Mouse (Mus musculus) small intestine, adult 2 months (tissue): ENCODE results near the gene Kirrel3. TPM values are rescaled to one million over a fixed set of nuclear protein-coding genes. Genes with fewer than 3 reads are reported as not detected.
A peak's percentile ranks its signal among the peaks of the same experiment; 100 is the strongest.

Experiments
- H3K27ac ChIP-seq: fragments of 200-500 bp; 2 replicates; pipeline ENCODE4 v1.5.1; 2012; ENCODE audit warnings: low read depth, low read length, control low read depth, inconsistent platforms; ENCODE audit not compliant: insufficient read depth
- H3K27me3 ChIP-seq: fragments of 200-500 bp; 2 replicates; pipeline ENCODE4 v1.6.1; 2012; ENCODE audit warnings: mild to moderate bottlenecking, moderate library complexity, low read length, inconsistent platforms; ENCODE audit not compliant: control insufficient read depth, insufficient read depth
- H3K36me3 ChIP-seq: fragments of 200-500 bp; 2 replicates; pipeline ENCODE4 v1.6.1; 2012; ENCODE audit warnings: mild to moderate bottlenecking, low read length, control low read depth, inconsistent platforms; ENCODE audit not compliant: control insufficient read depth, insufficient read depth
- H3K4me1 ChIP-seq: fragments of 200-500 bp; 2 replicates; pipeline ENCODE4 v1.6.1; 2012; ENCODE audit warnings: low read length, inconsistent platforms, mixed read lengths; ENCODE audit not compliant: control insufficient read depth, insufficient read depth, insufficient read length
- H3K4me3 ChIP-seq: fragments of 200-500 bp; 2 replicates; pipeline ENCODE4 v1.5.1; 2012; ENCODE audit warnings: low read depth, mild to moderate bottlenecking, control low read depth, inconsistent platforms, low read length, moderate library complexity
- CTCF ChIP-seq: fragments of 200-500 bp; IDR thresholded peaks from 2 replicates; pipeline ENCODE4 v1.5.1; 2012; ENCODE audit warnings: low read depth, mild to moderate bottlenecking, control low read depth, inconsistent platforms, low read length, moderate library complexity, mixed read lengths; ENCODE audit not compliant: insufficient replicate concordance, insufficient read length; ENCODE audit errors: extremely low read depth
- POLR2A ChIP-seq: fragments of 200-500 bp; IDR thresholded peaks from 2 replicates; pipeline ENCODE4 v1.6.1; 2012; ENCODE audit warnings: low read depth, mild to moderate bottlenecking, control low read depth, inconsistent platforms, low read length, moderate library complexity
- WGBS: fragments of 180-500 bp; shearing (Covaris S2); methylation state at CpG from one replicate; pipeline ENCODE4 v1.1.7; 2018; 5-methylcytosine and 5-hydroxymethylcytosine counted together
- polyA plus RNA-seq: library from polyadenylated mRNA; depleted of rRNA; stranded (reverse); fragments of >200 nt; gene quantifications from 2 replicates; pipeline ENCODE4 v1.2.3, GENCODE M21; 2012

Gene Kirrel3
- polyA plus RNA-seq, 1 experiment: 0.22 TPM

DNA sequence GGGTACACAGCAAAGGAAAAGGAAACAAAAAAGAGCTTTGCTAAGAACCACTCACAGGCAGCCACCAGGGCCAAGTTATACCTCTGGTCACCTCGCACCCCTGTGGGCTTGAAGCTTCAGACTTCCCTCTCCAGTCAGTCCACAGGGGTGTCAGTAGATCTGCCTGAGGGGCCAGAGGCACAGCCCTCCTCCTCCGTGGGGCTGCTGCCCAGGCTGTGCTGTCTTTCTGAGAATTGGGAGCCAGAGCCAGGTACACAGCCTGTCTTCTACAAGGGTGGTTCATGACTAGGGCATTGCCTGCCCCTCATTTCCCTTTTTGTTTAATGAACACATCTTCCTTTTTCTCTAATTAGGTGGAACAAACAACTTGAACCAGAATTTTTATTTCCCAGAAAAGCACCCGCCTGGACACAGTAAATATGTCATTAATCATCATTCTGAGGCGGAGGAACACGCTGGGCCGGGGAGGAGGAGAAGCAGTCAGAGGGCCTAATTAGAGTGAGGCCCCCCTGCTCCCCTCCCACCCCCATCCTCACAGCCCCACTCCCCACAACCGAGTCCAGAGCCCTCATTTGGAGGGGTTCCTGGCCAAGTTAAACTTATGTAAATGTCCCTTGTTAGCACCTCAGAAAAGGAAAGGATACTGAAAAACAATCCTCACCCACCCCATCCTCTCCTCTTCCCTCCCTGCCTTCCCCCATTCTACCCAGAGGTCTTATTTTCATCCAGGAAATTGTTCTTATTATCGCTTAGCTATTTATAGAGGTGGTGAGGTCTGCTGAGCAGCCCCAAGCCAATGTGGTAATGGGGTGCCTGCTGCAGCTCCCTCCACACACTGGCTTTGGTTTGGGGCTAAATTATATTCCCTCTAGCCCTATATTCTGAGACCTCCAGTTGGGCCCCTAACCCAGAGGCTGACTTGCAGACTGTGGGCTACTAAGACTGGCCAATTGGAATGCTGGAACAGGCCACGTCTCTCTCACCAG is 512.5 kb downstream of the Kirrel3 start:
- Histone ChIP-seq H3K4me3 (no peak overlapping the region), H3K27me3 (peaks cover 9% of the 10 kb centered on the region), H3K27ac (no peak overlapping the region), H3K36me3 (no peaks in the 10 kb centered on the region), H3K4me1 (peaks cover 9% of the 10 kb centered on the region; the same call in 1 of the 2 replicates)
- no peak for TF ChIP-seq POLR2A
- no peak for TF ChIP-seq CTCF
- 64% methylated on average over 9 of the region's 9 CpGs for WGBS

DNA sequence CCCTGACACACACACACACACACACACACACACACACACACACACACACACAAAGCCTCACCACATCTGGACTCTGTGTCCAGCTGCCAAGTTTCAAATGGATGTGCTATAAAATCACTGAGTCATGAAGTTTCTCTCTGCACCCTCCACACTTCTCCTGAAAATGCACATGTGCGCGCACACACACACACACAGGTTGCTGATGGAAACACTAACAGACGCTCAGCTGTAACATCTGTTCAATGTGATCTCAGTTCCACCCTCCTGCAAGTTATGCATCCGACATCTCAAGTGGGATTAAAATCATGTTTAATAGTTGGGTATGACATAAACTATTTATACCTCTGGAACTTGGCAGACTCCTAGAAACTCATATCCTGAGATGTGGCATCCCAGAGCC is 518.4 kb downstream of the Kirrel3 start:
- Histone ChIP-seq H3K27ac (no peak overlapping the region), H3K36me3 (no peaks in the 10 kb centered on the region), H3K4me3 (no peak overlapping the region), H3K4me1 (no peaks in the 10 kb centered on the region), H3K27me3 (peaks cover 3% of the 10 kb centered on the region)
- 79% methylated on average over 4 of the region's 4 CpGs for WGBS
- no peak for TF ChIP-seq CTCF
- TF ChIP-seq POLR2A: no peak

DNA sequence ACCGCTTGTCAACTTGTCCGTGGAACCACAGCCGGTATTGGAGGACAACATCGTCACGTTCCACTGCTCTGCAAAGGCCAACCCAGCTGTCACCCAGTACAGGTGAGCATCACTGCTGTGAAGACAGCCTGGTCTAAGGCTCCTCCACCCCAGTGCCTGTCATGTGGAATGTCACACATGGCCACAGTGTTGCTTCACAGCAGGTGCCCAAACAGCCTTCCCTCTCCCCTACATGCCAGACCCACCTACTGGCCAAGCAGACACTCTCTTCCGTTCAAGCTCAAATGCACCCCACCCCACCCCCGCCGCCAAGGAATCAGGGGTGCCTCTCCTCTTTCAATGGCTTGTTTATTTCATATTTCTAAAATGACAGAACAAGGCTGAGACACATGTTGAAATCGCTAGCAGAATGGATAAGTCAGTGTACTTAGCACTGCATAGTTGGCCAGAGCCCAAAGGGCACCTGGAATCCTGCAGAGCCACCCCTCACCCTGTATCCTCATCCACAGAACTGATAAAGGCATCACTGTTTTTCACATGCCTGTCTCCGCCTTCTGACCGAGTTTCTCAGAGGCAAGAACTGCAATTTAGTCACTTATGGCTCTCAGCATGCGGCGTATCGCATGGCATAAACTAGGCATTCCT is 522.1 kb downstream of the Kirrel3 start:
- 65% methylated on average over 14 of the region's 14 CpGs for WGBS
- peaks cover 3% of the 10 kb centered on the region for H3K27me3 ChIP-seq
- H3K27ac ChIP-seq: no peak overlapping the region
- no peak for TF ChIP-seq POLR2A
- no peak for TF ChIP-seq CTCF
- H3K4me3 ChIP-seq: no peak overlapping the region
- no peaks in the 10 kb centered on the region for H3K4me1 ChIP-seq
- no peaks in the 10 kb centered on the region for H3K36me3 ChIP-seq

DNA sequence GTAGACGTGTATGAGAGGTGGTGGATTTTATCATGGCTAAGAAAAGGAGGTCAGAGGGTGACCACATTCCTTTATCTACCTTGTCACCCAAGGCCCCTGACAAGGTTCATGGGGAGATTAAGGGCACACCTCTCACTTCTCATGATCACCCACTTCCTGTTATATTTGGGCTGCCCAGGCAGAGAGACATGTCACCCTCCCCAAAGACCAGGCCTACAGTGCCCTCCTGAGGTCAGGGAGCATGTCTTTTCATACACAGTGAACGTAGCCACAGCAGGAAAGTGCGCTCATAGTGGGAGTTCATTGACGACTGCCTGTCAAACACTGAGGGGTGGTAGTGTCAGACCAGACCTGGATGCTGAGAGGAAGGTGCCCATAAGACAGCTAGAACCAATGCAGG is 531.1 kb downstream of the Kirrel3 start:
- no peak overlapping the region for H3K4me3 ChIP-seq
- peaks cover 6% of the 10 kb centered on the region for H3K4me1 ChIP-seq
- peaks cover 8% of the 10 kb centered on the region for H3K27me3 ChIP-seq
- H3K27ac ChIP-seq: no peak overlapping the region
- TF ChIP-seq CTCF: peak; percentile 46; the same call in 1 of the 2 replicates
- TF ChIP-seq POLR2A: no peak
- WGBS: 29% methylated on average over 4 of the region's 4 CpGs
- H3K36me3 ChIP-seq: no peaks in the 10 kb centered on the region

DNA sequence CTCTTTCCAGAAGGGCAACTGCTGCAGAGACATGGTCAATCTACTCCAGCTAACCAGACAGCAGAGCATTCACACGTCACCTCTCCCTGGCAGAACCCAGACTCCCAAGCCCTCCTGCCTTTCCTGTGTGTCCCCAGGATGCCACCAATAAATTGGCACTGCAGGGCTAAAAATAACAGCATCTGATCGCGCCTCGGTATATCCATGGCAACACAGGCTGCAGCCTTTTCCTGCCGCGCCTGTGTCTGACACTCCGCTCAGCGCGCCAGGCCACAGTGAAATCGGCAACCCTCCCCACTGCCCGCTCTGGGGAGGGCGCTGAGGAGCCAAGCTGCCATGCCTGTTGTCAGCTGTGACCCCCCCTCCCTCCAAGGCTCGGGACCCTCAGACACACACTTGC is 531.9 kb downstream of the Kirrel3 start:
- H3K4me3 ChIP-seq: no peak overlapping the region
- TF ChIP-seq POLR2A (no peak), CTCF (no peak)
- H3K27ac ChIP-seq: no peak overlapping the region
- H3K27me3 ChIP-seq: peaks cover 8% of the 10 kb centered on the region
- H3K36me3 ChIP-seq: no peaks in the 10 kb centered on the region
- WGBS: 23% methylated on average over 13 of the region's 13 CpGs
- H3K4me1 ChIP-seq: peaks cover 6% of the 10 kb centered on the region

DNA sequence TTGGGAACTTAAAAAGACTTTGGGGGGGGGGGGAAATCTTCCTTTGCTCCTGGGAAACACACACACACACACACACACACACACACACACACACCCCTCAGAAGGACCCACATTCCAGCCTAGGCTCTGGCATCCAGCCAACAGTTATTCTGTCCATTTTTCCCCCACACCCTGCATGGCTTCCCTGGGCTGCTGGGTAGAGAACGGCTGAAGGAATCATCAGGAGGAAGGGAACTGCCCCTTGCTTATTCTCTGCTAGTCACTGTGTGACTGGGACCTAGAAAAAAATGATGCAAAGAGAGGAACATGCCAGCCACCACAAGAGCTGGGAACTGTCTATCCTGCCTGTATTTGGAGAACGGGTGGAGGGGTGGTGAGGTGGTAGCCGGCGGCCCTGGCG is 532.4 kb downstream of the Kirrel3 start:
- Histone ChIP-seq H3K4me1 (peaks cover 6% of the 10 kb centered on the region), H3K4me3 (no peak overlapping the region), H3K27me3 (peaks cover 8% of the 10 kb centered on the region), H3K36me3 (no peaks in the 10 kb centered on the region), H3K27ac (no peak overlapping the region)
- no peak for TF ChIP-seq CTCF
- no peak for TF ChIP-seq POLR2A
- 22% methylated on average over 5 of the region's 5 CpGs for WGBS

DNA sequence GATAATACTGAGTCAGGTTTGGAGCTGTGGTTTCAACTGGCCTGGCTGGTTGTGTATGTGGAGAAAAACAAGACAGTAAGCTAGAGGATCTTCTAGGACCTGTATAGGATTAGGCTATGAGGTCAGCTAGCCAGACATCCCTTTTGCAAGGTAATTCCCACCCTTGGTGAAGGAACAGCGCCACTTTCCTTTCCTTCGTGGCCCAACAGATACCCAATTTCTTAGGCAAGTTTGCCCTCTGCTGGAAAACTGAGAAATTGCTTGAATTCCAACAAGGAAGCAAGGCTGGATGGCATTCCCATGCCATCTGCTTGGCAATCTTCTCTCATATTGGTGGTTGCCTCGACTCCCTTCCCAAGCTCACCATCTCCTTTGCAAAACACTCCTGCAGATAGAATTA is 533.7 kb downstream of the Kirrel3 start:
- Histone ChIP-seq H3K4me3 (no peak overlapping the region), H3K27ac (no peak overlapping the region), H3K4me1 (peaks cover 6% of the 10 kb centered on the region), H3K36me3 (no peaks in the 10 kb centered on the region), H3K27me3 (peaks cover 6% of the 10 kb centered on the region)
- TF ChIP-seq CTCF (peak; percentile 30; the same call in 1 of the 2 replicates), POLR2A (no peak)
- 4% methylated on average over 3 of the region's 3 CpGs for WGBS
